Comparison of ENCODE assay signal across 31 mouse cellular contexts in the genomic region with DNA sequence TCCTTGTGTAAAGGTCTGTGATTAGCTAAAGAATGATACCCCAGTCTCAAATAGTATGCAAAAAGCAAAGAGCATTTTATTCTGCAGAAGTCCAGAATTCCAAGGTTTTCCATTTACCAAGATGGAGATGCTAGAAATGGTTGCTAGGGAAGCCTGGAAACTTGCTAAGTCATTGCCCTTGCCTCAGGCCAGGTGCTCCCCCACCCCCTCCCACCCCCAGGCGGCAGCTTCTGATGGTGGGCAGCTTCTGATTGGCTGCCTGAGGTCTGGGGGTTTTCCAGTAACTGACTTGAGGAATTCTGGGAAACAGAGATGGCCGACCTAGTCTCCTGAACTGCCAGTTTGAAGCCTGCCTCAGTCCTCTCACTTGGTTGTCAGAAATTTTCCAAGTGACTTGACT. TPM values are rescaled to one million over a fixed set of nuclear protein-coding genes. Genes with fewer than 3 reads are reported as not detected.
"Had no signal": no experiment of that assay in that cellular context is flagged by ENCODE, and none has a peak within 500 bp of the region (broad histone marks: within the 10 kb centered on the region; RNA-seq: fewer than 3 reads in every experiment).

No protein-coding gene starts in this region.

- H3K4me1 ChIP-seq: liver, embryonic 13.5 days; midbrain, embryonic 12.5 days; midbrain, embryonic 15.5 days; neural tube, embryonic 12.5 days; neural tube, embryonic 15.5 days had no signal

- H3K9me3 ChIP-seq: liver, embryonic 13.5 days; midbrain, embryonic 12.5 days; midbrain, embryonic 15.5 days; neural tube, embryonic 12.5 days; neural tube, embryonic 15.5 days had no signal

- H3K27ac ChIP-seq: layer of hippocampus, adult 2 months; liver, embryonic 13.5 days; midbrain, embryonic 12.5 days; midbrain, embryonic 15.5 days; neural tube, embryonic 12.5 days; neural tube, embryonic 15.5 days; stomach, postnatal 0 days had no signal

- H3K4me2 ChIP-seq: liver, embryonic 13.5 days; midbrain, embryonic 12.5 days; midbrain, embryonic 15.5 days; neural tube, embryonic 12.5 days; neural tube, embryonic 15.5 days had no signal

- H3K36me3 ChIP-seq: liver, embryonic 13.5 days; midbrain, embryonic 12.5 days; midbrain, embryonic 15.5 days; neural tube, embryonic 12.5 days; neural tube, embryonic 15.5 days had no signal

- DNase-seq: kidney, adult 18-20 months; kidney, adult 9 months; kidney, postnatal 14 days; layer of hippocampus, adult 9-11 months; liver, embryonic 13.5 days; lung, adult 2 months; lung, postnatal 14 days; lung, postnatal 4 days; right cerebral cortex, adult 18-20 months; right cerebral cortex, postnatal 14 days; right cerebral cortex, postnatal 4 days; thymus, postnatal 25 days had no signal

- H3K4me3 ChIP-seq: layer of hippocampus, adult 2 months; liver, embryonic 13.5 days; midbrain, embryonic 12.5 days; midbrain, embryonic 15.5 days; neural tube, embryonic 12.5 days; neural tube, embryonic 15.5 days had no signal

- H3K9ac ChIP-seq: liver, embryonic 13.5 days; midbrain, embryonic 12.5 days; midbrain, embryonic 15.5 days; neural tube, embryonic 12.5 days; neural tube, embryonic 15.5 days had no signal

- H3K27me3 ChIP-seq: liver, embryonic 13.5 days; midbrain, embryonic 12.5 days; midbrain, embryonic 15.5 days; neural tube, embryonic 12.5 days; neural tube, embryonic 15.5 days had no signal

- ATAC-seq: midbrain, embryonic 15.5 days had no signal

RNA-seq across cellular contexts. Expression of gene Gm6657, which starts 12.6 kb away (rescaled TPM):
- total RNA-seq: layer of hippocampus, adult 2 months; layer of hippocampus, postnatal 25 days; left cerebral cortex, adult 18-20 months; left cerebral cortex, postnatal 36 days; liver, adult 2 months; megakaryocyte, adult 5-6 weeks had no signal
- polyA plus RNA-seq: kidney, embryonic 16.5 days; large intestine, adult 2 months; limb, embryonic 11.5 days; limb, embryonic 14.5 days; liver, adult 2 months; liver, embryonic 13.5 days; liver, embryonic 16.5 days; lung, adult 2 months; lung, embryonic 16.5 days; midbrain, embryonic 12.5 days; midbrain, embryonic 15.5 days; neural tube, embryonic 12.5 days; neural tube, embryonic 15.5 days; stomach, embryonic 14.5 days; stomach, postnatal 0 days; thymus, postnatal 0 days had no signal
